Mouse (Mus musculus) T-helper 17 cell (primary cell): ENCODE measurements around the gene E2f8.

Experiments used
- in situ Hi-C, 2 experiments: fragments of 300-600 bp; cut with MboI, MseI; formaldehyde crosslinking; loops; 1 replicate in 1 of 2; 2 replicates in 1 of 2; pipeline ENCODE4 v1.15.1; 2025; ENCODE audit warnings: high pct_unique_total_duplicates in 2 of 2

E2f8 gene

DNA sequence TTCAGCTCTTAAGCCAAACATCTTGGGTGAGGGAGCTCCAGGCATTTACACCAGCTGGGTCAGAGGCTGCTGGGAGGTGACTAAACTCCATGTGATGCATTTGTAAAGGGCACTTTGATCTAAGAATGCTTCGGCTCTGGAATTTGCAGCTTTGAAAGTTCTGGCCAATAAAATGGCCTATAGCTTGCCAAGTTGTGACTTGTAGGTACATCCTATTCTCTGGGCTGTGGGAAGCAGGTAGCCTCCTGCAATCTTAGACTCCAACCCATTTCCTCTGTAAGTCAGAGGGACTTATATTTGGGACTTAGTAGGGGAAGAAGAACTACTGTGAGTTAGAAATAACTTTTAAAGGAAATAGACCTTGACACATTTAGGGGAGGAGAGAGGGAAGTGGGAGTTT, 20.4 kb downstream of the E2f8 start:
- in situ Hi-C loops, result no loop called here

GRCm38 (mm10) chr7:48859362-48859761, 22.0 kb downstream of the E2f8 start:
- in situ Hi-C loops, result loop anchor here in 1 of 2 experiments (10.0 kb wide), 1 partner anchor 565 kb away; no protein-coding TSS in a partner anchor

DNA sequence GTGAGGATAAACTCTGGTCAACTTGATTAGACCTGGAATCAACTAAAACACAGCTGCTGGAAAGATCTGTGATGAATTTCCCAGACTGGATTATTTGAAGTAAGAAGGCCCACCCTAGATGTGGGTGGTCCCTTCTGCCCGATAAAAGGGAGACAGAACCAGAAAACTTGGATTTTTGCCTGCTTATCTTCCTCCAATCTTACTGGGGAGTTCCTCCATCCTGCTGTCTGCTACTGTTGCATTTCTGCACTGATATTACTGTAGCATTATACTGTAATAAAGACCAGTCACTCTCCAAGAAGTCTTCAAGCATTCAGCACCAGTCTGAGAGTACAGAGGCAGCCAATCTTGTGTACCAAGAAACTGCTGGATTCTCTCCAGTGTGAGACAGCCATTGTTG, 23.1 kb downstream of the E2f8 start:
- in situ Hi-C loops, result loop anchor here in 1 of 2 experiments (10.0 kb wide), 1 partner anchor 563 kb away; no protein-coding TSS in a partner anchor

DNA sequence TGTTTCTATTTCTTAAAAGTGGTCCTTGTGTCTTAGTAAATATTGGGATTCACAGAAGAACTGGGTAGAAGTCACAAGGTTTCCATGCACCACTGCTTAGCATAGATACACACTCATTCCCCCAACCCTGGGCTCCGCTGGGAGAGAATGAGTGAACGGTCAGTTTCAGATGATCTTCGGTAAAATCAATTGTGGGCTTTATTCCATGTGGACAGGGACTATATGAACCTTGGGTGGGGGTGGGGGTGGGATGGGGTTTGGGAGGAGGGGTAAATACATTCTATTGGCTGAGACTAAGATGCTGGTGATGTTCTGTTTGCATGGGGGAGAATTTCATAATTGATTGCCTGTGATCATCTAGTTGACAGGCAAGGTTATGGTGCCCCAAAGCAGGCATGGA, 25.9 kb downstream of the E2f8 start:
- in situ Hi-C loops, result loop anchor here in 1 of 2 experiments (10.0 kb wide), 1 partner anchor 561 kb away; no protein-coding TSS in a partner anchor

- in situ Hi-C loops, result loop anchor here in 1 of 2 experiments (10.0 kb wide), 1 partner anchor 559 kb away; no protein-coding TSS in a partner anchor
These were observed 27.9 kb downstream of the E2f8 start for GRCm38 (mm10) chr7:48853496-48853895.

GRCm38 (mm10) chr7:48851529-48852104, 29.8 kb downstream of the E2f8 start:
- in situ Hi-C loops, result loop anchor here in 1 of 2 experiments (10.0 kb wide), 1 partner anchor 557 kb away; no protein-coding TSS in a partner anchor

- in situ Hi-C loops, result no loop called here
These were observed 33.4 kb downstream of the E2f8 start, which contains the start of gene Csrp3 for GRCm38 (mm10) chr7:48847820-48848650. Gene Csrp3 (minus strand): TSS chr7:48848033.

- in situ Hi-C loops, result no loop called here
These were observed 34.6 kb downstream of the E2f8 start for GRCm38 (mm10) chr7:48846755-48847154.

GRCm38 (mm10) chr7:48845213-48845973, 36.0 kb downstream of the E2f8 start:
- in situ Hi-C loops, result no loop called here

- in situ Hi-C loops, result no loop called here
These were observed 37.9 kb downstream of the E2f8 start for GRCm38 (mm10) chr7:48843541-48843940.

- in situ Hi-C loops, result no loop called here
These were observed 39.0 kb downstream of the E2f8 start for GRCm38 (mm10) chr7:48842353-48842752.

GRCm38 (mm10) chr7:48841538-48841937, 39.9 kb downstream of the E2f8 start:
- in situ Hi-C loops, result no loop called here

GRCm38 (mm10) chr7:48840545-48840944, 40.9 kb downstream of the E2f8 start:
- in situ Hi-C loops, result no loop called here

- in situ Hi-C loops, result no loop called here
These were observed 43.0 kb downstream of the E2f8 start for GRCm38 (mm10) chr7:48838434-48838833.

- in situ Hi-C loops, result no loop called here
These were observed 44.4 kb downstream of the E2f8 start for GRCm38 (mm10) chr7:48836949-48837348.

GRCm38 (mm10) chr7:48834989-48835626, 46.3 kb downstream of the E2f8 start:
- in situ Hi-C loops, result no loop called here

- in situ Hi-C loops, result no loop called here
These were observed 46.9 kb downstream of the E2f8 start for GRCm38 (mm10) chr7:48834371-48834970.

DNA sequence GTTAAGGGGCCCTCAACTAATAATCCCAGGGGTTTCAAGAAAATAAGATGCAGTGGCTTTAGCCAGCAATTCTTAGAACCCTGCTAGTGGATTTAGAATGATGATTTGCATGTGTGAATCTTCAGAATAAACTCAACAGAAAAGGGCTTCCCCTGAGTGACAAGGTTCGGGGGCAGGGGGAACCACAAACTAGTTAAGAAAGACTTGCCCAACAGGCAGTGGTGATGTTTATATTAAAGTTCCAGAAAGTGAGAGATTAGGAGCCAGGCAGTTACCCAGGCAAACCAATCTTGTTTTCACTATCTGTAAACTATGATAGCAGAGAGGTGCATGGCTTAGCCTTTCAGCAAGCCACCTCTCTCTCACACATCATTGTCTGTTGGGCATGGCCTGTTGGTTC, 48.7 kb downstream of the E2f8 start:
- in situ Hi-C loops, result no loop called here

GRCm38 (mm10) chr7:48830395-48830794, 51.0 kb downstream of the E2f8 start:
- in situ Hi-C loops, result no loop called here

GRCm38 (mm10) chr7:48829177-48829910, 52.1 kb downstream of the E2f8 start:
- in situ Hi-C loops, result no loop called here
